Mouse (Mus musculus) myocyte (in vitro differentiated cells): ENCODE data around the gene Timp4. TPM values are rescaled to one million over a fixed set of nuclear protein-coding genes. Genes with fewer than 3 reads are reported as not detected.
"Not testable (repeated sequence)": the region's sequence is repeated elsewhere in the genome, so short reads cannot be mapped to it uniquely, and the experiment has no call there.

Experiments
- H3K27me3 ChIP-seq: one replicate; pipeline ENCODE4 v1.6.1; 2011; ENCODE audit not compliant: control insufficient read depth, insufficient read depth, insufficient read length
- H3K36me3 ChIP-seq: one replicate; pipeline ENCODE4 v1.6.1; 2011; ENCODE audit not compliant: control insufficient read depth, insufficient read depth
- H3K4me2 ChIP-seq: one replicate; pipeline ENCODE4 v1.6.1; 2011; ENCODE audit warnings: low read depth, control low read depth
- H3K4me3 ChIP-seq: one replicate; pipeline ENCODE4 v1.5.1; 2011; ENCODE audit warnings: mild to moderate bottlenecking, control low read depth, moderate library complexity
- H3K79me2 ChIP-seq: one replicate; pipeline ENCODE4 v1.6.1; 2011; ENCODE audit not compliant: control insufficient read depth, insufficient read depth
- H3ac ChIP-seq: one replicate; pipeline ENCODE4 v1.6.1; 2011; ENCODE audit not compliant: control insufficient read depth, insufficient read length
- CEBPB ChIP-seq: IDR thresholded peaks from 2 replicates; pipeline ENCODE4 v1.6.1; 2011; ENCODE audit warnings: mild to moderate bottlenecking, moderate library complexity; ENCODE audit not compliant: poor library complexity, insufficient read depth, severe bottlenecking
- E2F4 ChIP-seq: IDR thresholded peaks from one replicate; pipeline ENCODE4 v1.6.1; 2011; ENCODE audit warnings: mild to moderate bottlenecking, control low read depth, moderate library complexity; ENCODE audit not compliant: insufficient read depth
- MAX ChIP-seq: IDR thresholded peaks from one replicate; pipeline ENCODE4 v1.6.1; 2011; ENCODE audit warnings: low read depth, mild to moderate bottlenecking, control low read depth
- MYOD1 ChIP-seq, 3 experiments: IDR thresholded peaks; one replicate each; pipeline ENCODE4 v1.6.1; 2011; ENCODE audit warnings: control low read depth in 2 of 3, low read depth in 2 of 3, mild to moderate bottlenecking in 2 of 3, moderate library complexity in 1 of 3; ENCODE audit not compliant: insufficient read length in 2 of 3, control insufficient read depth in 1 of 3
- MYOG ChIP-seq, 3 experiments: IDR thresholded peaks; one replicate each; pipeline ENCODE4 v1.6.1; 2011; ENCODE audit warnings: control low read depth in 2 of 3, low read depth in 2 of 3, mild to moderate bottlenecking in 2 of 3; ENCODE audit not compliant: insufficient read length in 2 of 3, control insufficient read depth in 1 of 3, insufficient read depth in 1 of 3
- POLR2A ChIP-seq: IDR thresholded peaks from one replicate; pipeline ENCODE4 v1.6.1; 2011; ENCODE audit warnings: low read depth, mild to moderate bottlenecking, control low read depth, moderate library complexity; ENCODE audit not compliant: insufficient read length
- POLR2AphosphoS2 ChIP-seq: IDR thresholded peaks from one replicate; pipeline ENCODE4 v1.6.1; 2011; ENCODE audit warnings: low read depth, control low read depth; ENCODE audit not compliant: insufficient read length
- REST ChIP-seq: IDR thresholded peaks from one replicate; pipeline ENCODE4 v1.6.1; 2011; ENCODE audit warnings: mild to moderate bottlenecking, control low read depth, moderate library complexity; ENCODE audit not compliant: insufficient read depth, insufficient read length
- SRF ChIP-seq: IDR thresholded peaks from one replicate; pipeline ENCODE4 v1.6.1; 2011; ENCODE audit warnings: low read depth; ENCODE audit not compliant: control insufficient read depth, insufficient read length
- TCF12 ChIP-seq: IDR thresholded peaks from one replicate; pipeline ENCODE4 v1.6.1; 2011; ENCODE audit warnings: mild to moderate bottlenecking, control low read depth; ENCODE audit not compliant: poor library complexity, insufficient read depth, severe bottlenecking
- TCF3 ChIP-seq: IDR thresholded peaks from one replicate; pipeline ENCODE4 v1.6.1; 2011; ENCODE audit warnings: low read depth, control low read depth; ENCODE audit not compliant: insufficient read length
- USF1 ChIP-seq: IDR thresholded peaks from one replicate; pipeline ENCODE4 v1.6.1; 2011; ENCODE audit warnings: low read depth, mild to moderate bottlenecking, control low read depth, moderate library complexity
- polyA plus RNA-seq: library from polyadenylated mRNA; unstranded; fragments of >200 nt; fragmentation: generic; extraction: Trizol; gene quantifications from one replicate; pipeline ENCODE4 v1.2.1, GENCODE M21; 2012; ENCODE audit warnings: missing spikeins

Timp4 gene
- polyA plus RNA-seq, 1 experiment = 0.02 TPM

GRCm38 (mm10) chr6:115244222-115244621 is 7.8 kb downstream of the Timp4 start:
- Histone ChIP-seq H3K79me2 (no peaks in the 10 kb centered on the region), H3ac (no peak overlapping the region), H3K4me2 (no peak overlapping the region), H3K27me3 (no peaks in the 10 kb centered on the region), H3K4me3 (no peak overlapping the region), H3K36me3 (no peaks in the 10 kb centered on the region)
- TF ChIP-seq SRF (no peak), POLR2A (no peak), USF1 (no peak)

GRCm38 (mm10) chr6:115241939-115242338 is 10.1 kb downstream of the Timp4 start:
- no peak overlapping the region for H3K4me3 ChIP-seq
- H3K27me3 ChIP-seq = no peaks in the 10 kb centered on the region

GRCm38 (mm10) chr6:115241131-115241699 is 10.8 kb downstream of the Timp4 start:
- Histone ChIP-seq H3K27me3 (no peaks in the 10 kb centered on the region), H3K4me2 (no peak overlapping the region), H3K4me3 (no peak overlapping the region), H3K79me2 (no peaks in the 10 kb centered on the region), H3ac (no peak overlapping the region), H3K36me3 (no peaks in the 10 kb centered on the region)
- TF ChIP-seq MYOD1 (IDR thresholded peaks at IDR 0.05; ENCODE audit: control insufficient read depth in 1 of 3, insufficient read length in 2 of 3, low read depth in 2 of 3) (no peak), REST (no peak), POLR2A (no peak), CEBPB (no peak), MAX (no peak), USF1 (no peak), POLR2AphosphoS2 (no peak), TCF3 (no peak), TCF12 (no peak), E2F4 (no peak), MYOG (IDR thresholded peaks at IDR 0.05; ENCODE audit: control insufficient read depth in 1 of 3, insufficient read depth in 1 of 3, insufficient read length in 2 of 3, low read depth in 2 of 3) (no peak), SRF (no peak)

More at GRCm38 (mm10) chr6:115241939-115242338, 10.1 kb downstream of the Timp4 start:
- H3K4me2 ChIP-seq = no peak overlapping the region
- no peak for TF ChIP-seq MAX
- no peak for TF ChIP-seq E2F4
- TF ChIP-seq REST = no peak
- TF ChIP-seq TCF3 = no peak
- TF ChIP-seq MYOD1 (IDR thresholded peaks at IDR 0.05; ENCODE audit: control insufficient read depth in 1 of 3, insufficient read length in 2 of 3, low read depth in 2 of 3) = no peak
- TF ChIP-seq USF1 = no peak
- TF ChIP-seq MYOG (IDR thresholded peaks at IDR 0.05; ENCODE audit: control insufficient read depth in 1 of 3, insufficient read depth in 1 of 3, insufficient read length in 2 of 3, low read depth in 2 of 3) = no peak
- no peak for TF ChIP-seq POLR2A
- no peak for TF ChIP-seq SRF
- TF ChIP-seq TCF12 = no peak
- no peak for TF ChIP-seq POLR2AphosphoS2
- no peak for TF ChIP-seq CEBPB
- no peaks in the 10 kb centered on the region for H3K36me3 ChIP-seq
- H3K79me2 ChIP-seq = no peaks in the 10 kb centered on the region
- no peak overlapping the region for H3ac ChIP-seq

- H3K4me3 ChIP-seq, H3K4me2 ChIP-seq, H3K36me3 ChIP-seq, H3K27me3 ChIP-seq, H3K79me2 ChIP-seq, H3ac ChIP-seq: not testable (repeated sequence)
These were observed 11.6 kb downstream of the Timp4 start for GRCm38 (mm10) chr6:115240431-115240830.

- no peaks in the 10 kb centered on the region for H3K79me2 ChIP-seq
- no peaks in the 10 kb centered on the region for H3K27me3 ChIP-seq
- no peak overlapping the region for H3ac ChIP-seq
- H3K4me2 ChIP-seq = no peak overlapping the region
- H3K4me3 ChIP-seq = no peak overlapping the region
- no peaks in the 10 kb centered on the region for H3K36me3 ChIP-seq
- TF ChIP-seq MYOD1 (IDR thresholded peaks at IDR 0.05; ENCODE audit: control insufficient read depth in 1 of 3, insufficient read length in 2 of 3, low read depth in 2 of 3) = no peak
- TF ChIP-seq POLR2A = no peak
- TF ChIP-seq TCF12 = no peak
- no peak for TF ChIP-seq USF1
- TF ChIP-seq E2F4 = no peak
- TF ChIP-seq SRF = no peak
- no peak for TF ChIP-seq MAX
- no peak for TF ChIP-seq POLR2AphosphoS2
- TF ChIP-seq CEBPB = no peak
- TF ChIP-seq MYOG (IDR thresholded peaks at IDR 0.05; ENCODE audit: control insufficient read depth in 1 of 3, insufficient read depth in 1 of 3, insufficient read length in 2 of 3, low read depth in 2 of 3) = no peak
- no peak for TF ChIP-seq REST
- TF ChIP-seq TCF3 = no peak
These were observed 12.7 kb downstream of the Timp4 start for GRCm38 (mm10) chr6:115239335-115239734.
